Mouse (Mus musculus): ENCODE measurements at regions not wholly inside any gene's neighbourhood (a gene's known extent, or its start where the extent isn't known, plus 50 kb on each side); places are given as distances from the start of the nearest gene placed in this dataset.

- DNase-seq (ENCODE audit: low spot score), result no peak
Observed at GRCm38 (mm10) chr12:7382455-7382854, 595.0 kb upstream of the Apob start.

- DNase-seq (ENCODE audit: low spot score), result no peak
Observed at GRCm38 (mm10) chr12:7403800-7404199, 573.6 kb upstream of the Apob start.

GRCm38 (mm10) chr12:7411810-7412209, 565.6 kb upstream of the Apob start:
- no peak for DNase-seq (ENCODE audit: low spot score)

- DNase-seq (ENCODE audit: low spot score), result no peak
Observed at GRCm38 (mm10) chr12:7420276-7420675, 557.2 kb upstream of the Apob start.

GRCm38 (mm10) chr12:7421826-7422540, 555.5 kb upstream of the Apob start:
- DNase-seq (ENCODE audit: low spot score), result no peak

- DNase-seq (ENCODE audit: low spot score), result no peak
Observed at GRCm38 (mm10) chr12:7430981-7431380, 546.5 kb upstream of the Apob start.

GRCm38 (mm10) chr12:7445238-7445637, 532.2 kb upstream of the Apob start:
- DNase-seq (ENCODE audit: low spot score), result no peak

- DNase-seq (ENCODE audit: low spot score), result no peak
Observed at GRCm38 (mm10) chr12:7450506-7450905, 526.9 kb upstream of the Apob start.

GRCm38 (mm10) chr12:7457036-7457435, 520.4 kb upstream of the Apob start:
- DNase-seq (ENCODE audit: low spot score), result no peak

GRCm38 (mm10) chr12:7457544-7457943, 519.9 kb upstream of the Apob start:
- DNase-seq (ENCODE audit: low spot score), result no peak

- no peak for DNase-seq (ENCODE audit: low spot score)
Observed at GRCm38 (mm10) chr12:7464947-7465346, 512.5 kb upstream of the Apob start.

GRCm38 (mm10) chr12:7512579-7513248, 464.7 kb upstream of the Apob start:
- no peak for DNase-seq (ENCODE audit: low spot score)

- no peak for DNase-seq (ENCODE audit: low spot score)
Observed at GRCm38 (mm10) chr12:7537389-7537788, 440.1 kb upstream of the Apob start.

GRCm38 (mm10) chr12:7543281-7543981, 434.0 kb upstream of the Apob start:
- DNase-seq (ENCODE audit: low spot score), result peak; percentile 11

- no peak for DNase-seq (ENCODE audit: low spot score)
Observed at GRCm38 (mm10) chr12:7548759-7549158, 428.7 kb upstream of the Apob start.

GRCm38 (mm10) chr12:7560245-7560644, 417.2 kb upstream of the Apob start:
- DNase-seq (ENCODE audit: low spot score), result no peak

GRCm38 (mm10) chr12:7576081-7576480, 401.4 kb upstream of the Apob start:
- DNase-seq (ENCODE audit: low spot score), result peak; percentile 26

- no peak for DNase-seq (ENCODE audit: low spot score)
Observed at GRCm38 (mm10) chr12:7587501-7587900, 389.9 kb upstream of the Apob start.

GRCm38 (mm10) chr12:7611272-7612092, 366.0 kb upstream of the Apob start:
- DNase-seq (ENCODE audit: low spot score), result no peak

GRCm38 (mm10) chr12:7636417-7637175, 340.9 kb upstream of the Apob start:
- DNase-seq (ENCODE audit: low spot score), result peak; percentile 35

- DNase-seq (ENCODE audit: low spot score), result no peak
Observed at GRCm38 (mm10) chr12:7637629-7638028, 339.8 kb upstream of the Apob start.
